Mouse (Mus musculus): ENCODE measurements around the gene Tcea3. TPM values are rescaled to one million over a fixed set of nuclear protein-coding genes. Genes with fewer than 3 reads are reported as not detected.

Tcea3 gene
- polyA plus RNA-seq, 1 experiment = 50.8 TPM

- H3K36me3 ChIP-seq (ENCODE audit: control insufficient read depth, insufficient read depth, low read length) = no peaks in the 10 kb centered on the region
- no peak for TF ChIP-seq POLR2A (IDR thresholded peaks at IDR 0.05; ENCODE audit: low read depth, low read length)
- TF ChIP-seq CTCF (conservative IDR thresholded peaks at IDR 0.05; ENCODE audit: insufficient read depth, insufficient read length, low read depth, low read length) = no peak
- H3K4me3 ChIP-seq (ENCODE audit: insufficient read depth, low read depth, low read length) = peak overlapping the region; percentile 74
- DNase-seq = peak; percentile 25
- no peaks in the 10 kb centered on the region; the same call in 1 of the 2 replicates for H3K4me1 ChIP-seq (ENCODE audit: control insufficient read depth, insufficient read depth, low read length)
- 12% methylated on average over 6 of the region's 6 CpGs for WGBS
- no peak overlapping the region for H3K27ac ChIP-seq (ENCODE audit: insufficient read depth, low read depth, low read length)
- H3K27me3 ChIP-seq (replicated peaks; ENCODE audit: control insufficient read depth, insufficient read depth, low read length) = no peaks in the 10 kb centered on the region
These were observed 40.6 kb upstream of the Tcea3 start for GRCm38 (mm10) chr4:136206943-136207342.

GRCm38 (mm10) chr4:136210931-136211330 lies 36.6 kb upstream of the Tcea3 start:
- no peak for DNase-seq

GRCm38 (mm10) chr4:136213629-136214028 lies 33.9 kb upstream of the Tcea3 start:
- TF ChIP-seq POLR2A (IDR thresholded peaks at IDR 0.05; ENCODE audit: low read depth, low read length) = no peak
- no peak for TF ChIP-seq CTCF (conservative IDR thresholded peaks at IDR 0.05; ENCODE audit: insufficient read depth, insufficient read length, low read depth, low read length)
- no peaks in the 10 kb centered on the region for H3K36me3 ChIP-seq (ENCODE audit: control insufficient read depth, insufficient read depth, low read length)
- H3K27me3 ChIP-seq (replicated peaks; ENCODE audit: control insufficient read depth, insufficient read depth, low read length) = no peaks in the 10 kb centered on the region
- H3K4me3 ChIP-seq (ENCODE audit: insufficient read depth, low read depth, low read length) = no peak overlapping the region
- H3K27ac ChIP-seq (ENCODE audit: insufficient read depth, low read depth, low read length) = 0 out of 2 replicates have a peak overlapping the region, but pooled peaks have one; percentile 21
- peaks cover 13% of the 10 kb centered on the region; the same call in 1 of the 2 replicates for H3K4me1 ChIP-seq (ENCODE audit: control insufficient read depth, insufficient read depth, low read length)
- DNase-seq = peak; percentile 86
- 16% methylated on average over 7 of the region's 7 CpGs for WGBS

More at GRCm38 (mm10) chr4:136210931-136211330, 36.6 kb upstream of the Tcea3 start:
- Histone ChIP-seq H3K27me3 (replicated peaks; ENCODE audit: control insufficient read depth, insufficient read depth, low read length) (no peaks in the 10 kb centered on the region), H3K4me3 (ENCODE audit: insufficient read depth, low read depth, low read length) (no peak overlapping the region), H3K36me3 (ENCODE audit: control insufficient read depth, insufficient read depth, low read length) (no peaks in the 10 kb centered on the region), H3K4me1 (ENCODE audit: control insufficient read depth, insufficient read depth, low read length) (peaks cover 9% of the 10 kb centered on the region; the same call in 1 of the 2 replicates), H3K27ac (ENCODE audit: insufficient read depth, low read depth, low read length) (no peak overlapping the region)
- TF ChIP-seq CTCF (conservative IDR thresholded peaks at IDR 0.05; ENCODE audit: insufficient read depth, insufficient read length, low read depth, low read length) = no peak
- TF ChIP-seq POLR2A (IDR thresholded peaks at IDR 0.05; ENCODE audit: low read depth, low read length) = no peak
- WGBS = 78% methylated on average over 9 of the region's 9 CpGs

- Histone ChIP-seq H3K4me1 (ENCODE audit: control insufficient read depth, insufficient read depth, low read length) (peaks cover 13% of the 10 kb centered on the region; the same call in 1 of the 2 replicates), H3K27me3 (replicated peaks; ENCODE audit: control insufficient read depth, insufficient read depth, low read length) (no peaks in the 10 kb centered on the region), H3K4me3 (ENCODE audit: insufficient read depth, low read depth, low read length) (no peak overlapping the region), H3K36me3 (ENCODE audit: control insufficient read depth, insufficient read depth, low read length) (no peaks in the 10 kb centered on the region), H3K27ac (ENCODE audit: insufficient read depth, low read depth, low read length) (peak overlapping the region; percentile 77)
- peak; percentile 54 for DNase-seq
- 67% methylated on average over 8 of the region's 8 CpGs for WGBS
- TF ChIP-seq CTCF (conservative IDR thresholded peaks at IDR 0.05; ENCODE audit: insufficient read depth, insufficient read length, low read depth, low read length) = no peak
- TF ChIP-seq POLR2A (IDR thresholded peaks at IDR 0.05; ENCODE audit: low read depth, low read length) = no peak
These were observed 32.7 kb upstream of the Tcea3 start for GRCm38 (mm10) chr4:136214828-136215227.

- no peaks in the 10 kb centered on the region for H3K27me3 ChIP-seq (replicated peaks; ENCODE audit: control insufficient read depth, insufficient read depth, low read length)
- no peaks in the 10 kb centered on the region for H3K36me3 ChIP-seq (ENCODE audit: control insufficient read depth, insufficient read depth, low read length)
- no peak overlapping the region for H3K4me3 ChIP-seq (ENCODE audit: insufficient read depth, low read depth, low read length)
- 67% methylated on average over 8 of the region's 8 CpGs for WGBS
- TF ChIP-seq CTCF (conservative IDR thresholded peaks at IDR 0.05; ENCODE audit: insufficient read depth, insufficient read length, low read depth, low read length) = no peak
- DNase-seq = peak; percentile 69
- peak overlapping the region; percentile 77 for H3K27ac ChIP-seq (ENCODE audit: insufficient read depth, low read depth, low read length)
- peaks cover 13% of the 10 kb centered on the region; the same call in 1 of the 2 replicates for H3K4me1 ChIP-seq (ENCODE audit: control insufficient read depth, insufficient read depth, low read length)
These were observed 32.0 kb upstream of the Tcea3 start for GRCm38 (mm10) chr4:136215576-136215975.

GRCm38 (mm10) chr4:136217063-136217462 lies 30.5 kb upstream of the Tcea3 start:
- no peak for DNase-seq
- Histone ChIP-seq H3K36me3 (ENCODE audit: control insufficient read depth, insufficient read depth, low read length) (no peaks in the 10 kb centered on the region), H3K4me1 (ENCODE audit: control insufficient read depth, insufficient read depth, low read length) (peaks cover 13% of the 10 kb centered on the region; the same call in 1 of the 2 replicates), H3K4me3 (ENCODE audit: insufficient read depth, low read depth, low read length) (no peak overlapping the region), H3K27me3 (replicated peaks; ENCODE audit: control insufficient read depth, insufficient read depth, low read length) (no peaks in the 10 kb centered on the region), H3K27ac (ENCODE audit: insufficient read depth, low read depth, low read length) (no peak overlapping the region)
- TF ChIP-seq POLR2A (IDR thresholded peaks at IDR 0.05; ENCODE audit: low read depth, low read length) (no peak), CTCF (conservative IDR thresholded peaks at IDR 0.05; ENCODE audit: insufficient read depth, insufficient read length, low read depth, low read length) (no peak; the same call in 1 of the 2 replicates)
- WGBS = 82% methylated on average over 10 of the region's 10 CpGs

- Histone ChIP-seq H3K27ac (ENCODE audit: insufficient read depth, low read depth, low read length) (peak overlapping the region; percentile 3; the same call in 1 of the 2 replicates), H3K27me3 (replicated peaks; ENCODE audit: control insufficient read depth, insufficient read depth, low read length) (no peaks in the 10 kb centered on the region), H3K4me3 (ENCODE audit: insufficient read depth, low read depth, low read length) (no peak overlapping the region), H3K4me1 (ENCODE audit: control insufficient read depth, insufficient read depth, low read length) (peaks cover 7% of the 10 kb centered on the region; the same call in 1 of the 2 replicates), H3K36me3 (ENCODE audit: control insufficient read depth, insufficient read depth, low read length) (no peaks in the 10 kb centered on the region)
- TF ChIP-seq POLR2A (IDR thresholded peaks at IDR 0.05; ENCODE audit: low read depth, low read length) (no peak), CTCF (conservative IDR thresholded peaks at IDR 0.05; ENCODE audit: insufficient read depth, insufficient read length, low read depth, low read length) (no peak)
- DNase-seq = peak; percentile 75
- 23% methylated on average over 18 of the region's 18 CpGs for WGBS
These were observed 28.8 kb upstream of the Tcea3 start for GRCm38 (mm10) chr4:136218595-136219214.

Measured in kidney, adult 2 months (tissue).